11 mouse cellular contexts compared by ENCODE assay signal in the genomic region with DNA sequence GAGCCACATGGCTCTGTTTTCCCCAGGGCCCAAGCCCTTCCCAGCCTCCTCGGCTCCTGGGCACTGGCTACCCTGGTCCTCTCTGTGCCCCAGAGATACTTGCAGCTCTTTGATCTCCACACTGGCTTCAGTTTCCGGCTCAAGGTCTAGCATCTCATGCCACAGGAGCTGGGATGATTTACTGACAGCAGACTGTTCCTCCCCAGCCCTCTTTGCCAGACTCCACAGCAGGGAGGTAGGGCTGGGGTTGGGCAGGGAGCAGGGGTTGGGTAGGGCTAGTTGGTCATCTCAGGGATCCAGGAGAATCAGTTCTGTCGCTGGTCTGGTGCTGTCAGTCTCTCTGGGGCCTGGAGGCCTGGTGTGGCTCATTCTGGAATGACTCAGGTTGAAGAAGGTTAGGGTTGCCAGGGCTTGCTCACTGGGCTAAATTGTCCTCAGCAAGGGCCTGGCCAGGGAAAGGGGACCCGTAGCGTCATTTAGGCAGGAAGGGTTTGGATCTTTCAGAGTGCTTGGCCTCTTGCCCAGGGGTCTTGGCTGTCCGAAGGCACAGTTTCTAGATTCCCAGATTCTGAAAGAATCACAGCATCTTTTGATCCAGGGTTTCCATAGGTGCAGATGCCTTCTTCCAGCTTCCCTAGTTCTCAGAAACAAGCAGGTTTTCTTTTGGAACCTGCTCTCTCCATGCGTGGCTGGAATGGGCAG. TPM values are rescaled to one million over a fixed set of nuclear protein-coding genes. Genes with fewer than 3 reads are reported as not detected.
A peak's percentile ranks its signal among the peaks of the same experiment; 100 is the strongest.
DNase-seq lines count a peak whose midpoint lies in the region; ATAC-seq and TF ChIP-seq lines count a peak whose summit lies in the region.
"Had no signal": no experiment of that assay in that cellular context is flagged by ENCODE, and none has a peak within 500 bp of the region (broad histone marks: within the 10 kb centered on the region; RNA-seq: fewer than 3 reads in every experiment).

No protein-coding gene starts in this region.

- H3K4me1 ChIP-seq in hindbrain, postnatal 0 days (ENCODE audit: insufficient read depth, low read length): peaks cover 52% of the 10 kb centered on the region

- H3K9me3 ChIP-seq in hindbrain, postnatal 0 days (ENCODE audit: low read length): no peaks in the 10 kb centered on the region
- H3K9me3 ChIP-seq: heart, embryonic 15.5 days had no signal

- H3K27ac ChIP-seq in hindbrain, postnatal 0 days: peak overlapping the region; percentile 80
- H3K27ac ChIP-seq: heart, embryonic 15.5 days; macrophage had no signal

- peak; percentile 4; the same call in 1 of the 2 replicates for ATAC-seq in hindbrain, postnatal 0 days
- ATAC-seq: Patski had no signal

- DNase-seq in cerebellum, postnatal 10 days: peak; percentile 72 to 81
- no peak for DNase-seq in cerebellum, adult 9-11 months
- peak; percentile 76 to 80 for DNase-seq in right cerebral cortex, postnatal 10 days (ENCODE audit: low spot score in 2 of 2)
- no peak for DNase-seq in right cerebral cortex, adult 18-20 months
- peak; percentile 68 for DNase-seq in hindbrain, postnatal 0 days (ENCODE audit: low spot score)
- DNase-seq in c-Kit-positive CD71-positive TER-119-positive erythroid progenitor cells, embryonic 14.5 days (ENCODE audit: low spot score): no peak
- DNase-seq in urinary bladder, adult 18-20 months (ENCODE audit: low spot score in 2 of 2): no peak
- no peak for DNase-seq in gastrocnemius, postnatal 25 days

- 24% methylated on average over 7 of the region's 7 CpGs for WGBS in hindbrain, postnatal 0 days

- no peak overlapping the region for H3K4me3 ChIP-seq in hindbrain, postnatal 0 days (ENCODE audit: low read length)

- no peaks in the 10 kb centered on the region for H3K27me3 ChIP-seq in hindbrain, postnatal 0 days (ENCODE audit: insufficient read depth, low read length)

- no peaks in the 10 kb centered on the region for H3K36me3 ChIP-seq in hindbrain, postnatal 0 days (ENCODE audit: insufficient read depth, low read length)
- H3K36me3 ChIP-seq: heart, embryonic 15.5 days had no signal

- no peak for TF ChIP-seq CTCF in hindbrain, postnatal 0 days (IDR thresholded peaks at IDR 0.05; ENCODE audit: low read depth)

- H3K4me2 ChIP-seq in hindbrain, postnatal 0 days (ENCODE audit: low read depth, low read length): 0 out of 2 replicates have a peak overlapping the region, but pooled peaks have one; percentile 33

- H3K9ac ChIP-seq in hindbrain, postnatal 0 days (replicated peaks; ENCODE audit: low read length): peak overlapping the region; percentile 2; the same call in 1 of the 2 replicates
- H3K9ac ChIP-seq: heart, embryonic 15.5 days had no signal

RNA-seq across cellular contexts. Expression of gene Nrxn2, which starts 28.4 kb away (rescaled TPM):
- total RNA-seq in hindbrain, postnatal 0 days (2014; rRNA removed): 355 and 426 TPM in 2 replicates
- polyA plus RNA-seq in hindbrain, postnatal 0 days (2015; fragmentation: Nextera tagmentation; extraction: Ambion mirVana): 54.4 and 60.4 TPM in 2 replicates
- 1 to 10 TPM in 1 of 2 experiments, under 1 TPM in 1; 0.91 to 1.4 TPM for total RNA-seq in gastrocnemius, postnatal 25 days (2021)
- polyA plus RNA-seq: macrophage, Patski had no signal

RNA-seq across cellular contexts. Expression of gene Rasgrp2, which starts 47.7 kb away (rescaled TPM):
- 250 and 283 TPM in 2 replicates for total RNA-seq in hindbrain, postnatal 0 days (2014; rRNA removed)
- polyA plus RNA-seq in hindbrain, postnatal 0 days (2015; fragmentation: Nextera tagmentation; extraction: Ambion mirVana): 230 and 252 TPM in 2 replicates
- 10 to 100 TPM; 16.2 to 16.4 TPM for total RNA-seq in gastrocnemius, postnatal 25 days (2021)

Comparison
In these comparisons a context has a peak if more than half of its experiments do, and no peak if none do; other contexts are left out.
1. DNase-seq: peak in cerebellum, postnatal 10 days (2 of 2), right cerebral cortex, postnatal 10 days (2 of 2) and hindbrain, postnatal 0 days (single experiment); none in cerebellum, adult 9-11 months (single experiment), right cerebral cortex, adult 18-20 months (single experiment), c-Kit-positive CD71-positive TER-119-positive erythroid progenitor cells, embryonic 14.5 days (single experiment), urinary bladder, adult 18-20 months (0 of 2) and gastrocnemius, postnatal 25 days (single experiment).
2. RNA of gene Nrxn2, which starts 28.4 kb away (total RNA-seq): 355 to 426 TPM in hindbrain, postnatal 0 days; 0.91 to 1.4 TPM in gastrocnemius, postnatal 25 days; every median in the first group is over 100 times any median in the second.
3. RNA of gene Rasgrp2, which starts 47.7 kb away (total RNA-seq): 250 to 283 TPM in hindbrain, postnatal 0 days; 16.2 to 16.4 TPM in gastrocnemius, postnatal 25 days; every median in the first group is over 10 times any median in the second.